Mouse (Mus musculus) heart, embryonic 16.5 days (tissue): ENCODE data around the gene Gm44973. TPM values are rescaled to one million over a fixed set of nuclear protein-coding genes. Genes with fewer than 3 reads are reported as not detected.
"Not testable (repeated sequence)": the region's sequence is repeated elsewhere in the genome, so short reads cannot be mapped to it uniquely, and the experiment has no call there.

ENCODE experiments used
- ATAC-seq: fragments of 200-750 bp; cut with Nextera tagmentation; replicated peaks from 2 replicates; pipeline ENCODE4 v1.8.0; 2017; ENCODE audit warnings: moderate number of reproducible peaks; ENCODE audit not compliant: insufficient read depth, low FRiP score; ENCODE audit errors: extremely low read depth
- H3K27ac ChIP-seq: fragments of 300-500 bp; sonication (generic); 2 replicates; pipeline ENCODE4 v1.5.1; 2014; ENCODE audit warnings: mild to moderate bottlenecking, low read length, control low read depth, moderate library complexity
- H3K27me3 ChIP-seq: fragments of 300-500 bp; sonication (generic); 2 replicates; pipeline ENCODE4 v1.6.1; 2014; ENCODE audit warnings: low read length, mixed read lengths; ENCODE audit not compliant: control insufficient read depth, insufficient read depth
- H3K36me3 ChIP-seq: fragments of 300-500 bp; sonication (generic); 2 replicates; pipeline ENCODE4 v1.6.1; 2014; ENCODE audit not compliant: control insufficient read depth, insufficient read depth
- H3K4me1 ChIP-seq: fragments of 300-500 bp; sonication (generic); 2 replicates; pipeline ENCODE4 v1.6.1; 2014; ENCODE audit warnings: low read length, mixed read lengths; ENCODE audit not compliant: control insufficient read depth, insufficient read depth
- H3K4me2 ChIP-seq: fragments of 300-500 bp; sonication (generic); 2 replicates; pipeline ENCODE4 v1.6.1; 2014; ENCODE audit warnings: low read depth, mild to moderate bottlenecking, control low read depth, low read length
- H3K4me3 ChIP-seq: fragments of 300-500 bp; sonication (generic); 2 replicates; pipeline ENCODE4 v1.5.1; 2014; ENCODE audit warnings: mild to moderate bottlenecking, control low read depth, low read length
- H3K9ac ChIP-seq: fragments of 300-500 bp; sonication (generic); 2 replicates; pipeline ENCODE4 v1.6.1; 2014; ENCODE audit warnings: low read length, control low read depth
- H3K9me3 ChIP-seq: fragments of 300-500 bp; sonication (generic); replicated peaks from 2 replicates; pipeline ENCODE4 v1.6.1; 2016; ENCODE audit warnings: low read length; ENCODE audit not compliant: control insufficient read depth
- WGBS: fragments of 180-500 bp; shearing (Covaris S2); extraction: QIAGEN DNeasy Blood & Tissue Kit; methylation state at CpG from one replicate; pipeline ENCODE4 v1.1.7; 2014; 5-methylcytosine and 5-hydroxymethylcytosine counted together
- polyA plus RNA-seq: library from polyadenylated mRNA; unstranded; fragments of >200 nt; fragmentation: Nextera tagmentation; extraction: Ambion mirVana; gene quantifications from 2 replicates; pipeline ENCODE4 v1.2.1, GENCODE M21; 2015

The Gm44973 gene
- polyA plus RNA-seq, 1 experiment from 2014 or later, result 0.95 TPM

- Histone ChIP-seq H3K27me3 (peaks cover 18% of the 10 kb centered on the region), H3K4me3 (peak overlapping the region; percentile 88), H3K4me1 (peaks cover 35% of the 10 kb centered on the region), H3K36me3 (peaks cover 2% of the 10 kb centered on the region; the same call in 1 of the 2 replicates), H3K9ac (peak overlapping the region; percentile 97), H3K4me2 (peak overlapping the region; percentile 91), H3K27ac (peak overlapping the region; percentile 100), H3K9me3 (no peaks in the 10 kb centered on the region)
- under 1% methylated on average over 59 of the region's 60 CpGs for WGBS
- peak; percentile 89 for ATAC-seq
Measured at GRCm38 (mm10) chr7:5060944-5061773, 45.9 kb downstream of the Gm44973 start.

- peak; percentile 68 for ATAC-seq
- peaks cover 34% of the 10 kb centered on the region for H3K4me1 ChIP-seq
- H3K27me3 ChIP-seq, result peaks cover 14% of the 10 kb centered on the region
- peaks cover 9% of the 10 kb centered on the region for H3K36me3 ChIP-seq
- H3K4me3 ChIP-seq, result peak within 1 kb of the TSS; percentile 88
- H3K27ac ChIP-seq, result peak within 1 kb of the TSS; percentile 100
- peak within 1 kb of the TSS; percentile 96 for H3K4me2 ChIP-seq
- H3K9me3 ChIP-seq, result no peaks in the 10 kb centered on the region
- H3K9ac ChIP-seq, result peak within 1 kb of the TSS; percentile 97
- WGBS, result under 1% methylated on average over 63 of the region's 65 CpGs
Measured at GRCm38 (mm10) chr7:5061774-5062359, 46.6 kb downstream of the Gm44973 start, which contains the start of gene U2af2. U2af2 (plus strand) TSS chr7:5062143.

- Histone ChIP-seq H3K4me3 (peak overlapping the region; percentile 88), H3K9me3 (no peaks in the 10 kb centered on the region), H3K27me3 (peaks cover 8% of the 10 kb centered on the region), H3K4me2 (peak overlapping the region; percentile 96), H3K9ac (peak overlapping the region; percentile 82), H3K4me1 (peaks cover 33% of the 10 kb centered on the region), H3K36me3 (peaks cover 13% of the 10 kb centered on the region), H3K27ac (peak overlapping the region; percentile 100)
- ATAC-seq, result peak; percentile 38
- under 1% methylated on average over 42 of the region's 51 CpGs for WGBS
Measured at GRCm38 (mm10) chr7:5062360-5063001, 47.2 kb downstream of the Gm44973 start.

GRCm38 (mm10) chr7:5064886-5065285 is 49.6 kb downstream of the Gm44973 start:
- Histone ChIP-seq H3K4me1 (peaks cover 31% of the 10 kb centered on the region), H3K27ac (no peak overlapping the region), H3K27me3 (no peaks in the 10 kb centered on the region), H3K4me2 (no peak overlapping the region), H3K9me3 (no peaks in the 10 kb centered on the region), H3K9ac (no peak overlapping the region), H3K4me3 (no peak overlapping the region), H3K36me3 (peaks cover 29% of the 10 kb centered on the region)
- WGBS, result 89% methylated on average over 6 of the region's 6 CpGs
- no peak for ATAC-seq

GRCm38 (mm10) chr7:5073586-5073985 is 58.3 kb downstream of the Gm44973 start:
- H3K4me2 ChIP-seq, result no peak overlapping the region

GRCm38 (mm10) chr7:5074984-5075383 is 59.7 kb downstream of the Gm44973 start:
- H3K27me3 ChIP-seq, result no peaks in the 10 kb centered on the region
- no peak for ATAC-seq
- no peaks in the 10 kb centered on the region for H3K4me1 ChIP-seq
- 91% methylated on average over 5 of the region's 5 CpGs for WGBS
- H3K9ac ChIP-seq, result no peak overlapping the region
- H3K36me3 ChIP-seq, result peaks cover 74% of the 10 kb centered on the region
- H3K27ac ChIP-seq, result no peak overlapping the region
- H3K4me3 ChIP-seq, result no peak overlapping the region
- H3K9me3 ChIP-seq, result no peaks in the 10 kb centered on the region
- H3K4me2 ChIP-seq, result no peak overlapping the region

More at GRCm38 (mm10) chr7:5073586-5073985, 58.3 kb downstream of the Gm44973 start:
- H3K4me3 ChIP-seq, result no peak overlapping the region
- H3K9me3 ChIP-seq, result no peaks in the 10 kb centered on the region
- WGBS, result 62% methylated on average over 1 of the region's 1 CpGs
- no peaks in the 10 kb centered on the region for H3K4me1 ChIP-seq
- no peaks in the 10 kb centered on the region for H3K27me3 ChIP-seq
- ATAC-seq, result no peak
- H3K27ac ChIP-seq, result no peak overlapping the region
- H3K36me3 ChIP-seq, result peaks cover 82% of the 10 kb centered on the region
- H3K9ac ChIP-seq, result no peak overlapping the region

GRCm38 (mm10) chr7:5076931-5077330 is 61.6 kb downstream of the Gm44973 start:
- H3K9me3 ChIP-seq, result no peaks in the 10 kb centered on the region
- peaks cover 11% of the 10 kb centered on the region for H3K4me1 ChIP-seq
- 78% methylated on average over 2 of the region's 2 CpGs for WGBS
- H3K27ac ChIP-seq, result no peak overlapping the region
- H3K9ac ChIP-seq, result no peak overlapping the region
- H3K4me3 ChIP-seq, result no peak overlapping the region
- no peak overlapping the region for H3K4me2 ChIP-seq
- no peak for ATAC-seq
- peaks cover 57% of the 10 kb centered on the region for H3K36me3 ChIP-seq
- no peaks in the 10 kb centered on the region for H3K27me3 ChIP-seq

- peaks cover 18% of the 10 kb centered on the region for H3K4me1 ChIP-seq
- peak overlapping the region; percentile 87 for H3K4me3 ChIP-seq
- not testable (repeated sequence) for ATAC-seq, H3K9me3 ChIP-seq, H3K27me3 ChIP-seq
- peak overlapping the region; percentile 87 for H3K27ac ChIP-seq
- peak overlapping the region; percentile 81 for H3K4me2 ChIP-seq
- H3K9ac ChIP-seq, result peak overlapping the region; percentile 71
- WGBS, result 41% methylated on average over 9 of the region's 13 CpGs
- peaks cover 42% of the 10 kb centered on the region for H3K36me3 ChIP-seq
Measured at GRCm38 (mm10) chr7:5079365-5080009, 64.2 kb downstream of the Gm44973 start.
